Mouse (Mus musculus) olfactory bulb, adult 2 months (tissue): Measurements from ENCODE around the gene Aldh1l1.

Experiments
- CTCF ChIP-seq: fragments of 200-500 bp; IDR thresholded peaks from 2 replicates; pipeline ENCODE4 v1.5.1; 2012; ENCODE audit warnings: low read depth, mild to moderate bottlenecking, low read length, moderate library complexity; ENCODE audit not compliant: insufficient read depth
- POLR2A ChIP-seq: fragments of 200-500 bp; IDR thresholded peaks from 2 replicates; pipeline ENCODE4 v1.6.1; 2012; ENCODE audit warnings: mild to moderate bottlenecking, low read depth, low read length, moderate library complexity; ENCODE audit not compliant: insufficient read depth

DNA sequence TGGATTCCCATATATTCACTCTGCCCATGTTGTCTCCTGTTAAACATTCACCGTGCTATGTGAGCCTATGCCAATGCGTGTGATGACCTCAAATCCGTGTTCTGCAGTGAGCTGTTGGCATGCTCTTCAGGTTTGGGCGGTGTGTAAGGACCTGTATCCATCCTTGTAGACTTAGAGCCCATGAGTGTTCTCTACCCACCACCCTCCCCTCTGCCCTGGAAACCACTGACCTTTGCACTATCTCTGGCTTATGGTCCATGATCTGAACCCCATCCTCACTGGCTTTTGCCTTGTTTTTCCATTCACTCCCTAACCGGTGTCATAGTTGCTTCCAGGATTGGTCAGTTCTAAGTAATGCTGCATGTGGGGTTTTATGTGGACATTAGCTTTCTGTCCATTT is 67.5 kb downstream of the Aldh1l1 start:
- no peak for TF ChIP-seq POLR2A
- TF ChIP-seq CTCF: no peak
